Mouse (Mus musculus) bone marrow macrophage, adult 2 months (primary cell): Measurements from ENCODE around the gene Rere. TPM values are rescaled to one million over a fixed set of nuclear protein-coding genes. Genes with fewer than 3 reads are reported as not detected.

Experiments used
- H3K27ac ChIP-seq: 2 replicates; pipeline ENCODE4 v1.5.1; 2012; ENCODE audit warnings: low read depth, low read length; ENCODE audit not compliant: insufficient read depth
- H3K4me1 ChIP-seq: 2 replicates; pipeline ENCODE4 v1.6.1; 2012; ENCODE audit warnings: low read length; ENCODE audit not compliant: control insufficient read depth, insufficient read depth
- H3K4me3 ChIP-seq: 2 replicates; pipeline ENCODE4 v1.5.1; 2012; ENCODE audit warnings: mild to moderate bottlenecking, low read length, moderate library complexity; ENCODE audit not compliant: insufficient read depth
- CTCF ChIP-seq: IDR thresholded peaks from 2 replicates; pipeline ENCODE4 v1.5.1; 2012; ENCODE audit warnings: low read depth, mild to moderate bottlenecking, low read length, moderate library complexity
- POLR2A ChIP-seq: IDR thresholded peaks from 2 replicates; pipeline ENCODE4 v1.6.1; 2012; ENCODE audit warnings: mild to moderate bottlenecking, low read depth, low read length, borderline replicate concordance
- polyA plus RNA-seq: library from polyadenylated mRNA; stranded (reverse); fragments of >200 nt; gene quantifications from 2 replicates; pipeline ENCODE4 v1.2.4, GENCODE M21; 2012; ENCODE audit not compliant: missing spikeins, insufficient read depth, insufficient read length

Gene Rere
- polyA plus RNA-seq, 1 experiment: 90.2 TPM

GRCm38 (mm10) chr4:150306701-150307100 is 25.3 kb downstream of the Rere start:
- TF ChIP-seq CTCF: no peak
- TF ChIP-seq POLR2A: no peak
- Histone ChIP-seq H3K4me3 (no peak overlapping the region), H3K27ac (no peak overlapping the region), H3K4me1 (no peaks in the 10 kb centered on the region)

- no peak for TF ChIP-seq CTCF
- TF ChIP-seq POLR2A: no peak
- no peak overlapping the region for H3K4me3 ChIP-seq
- no peak overlapping the region for H3K27ac ChIP-seq
- H3K4me1 ChIP-seq: no peaks in the 10 kb centered on the region
Observed at GRCm38 (mm10) chr4:150307226-150307625, 25.8 kb downstream of the Rere start.

- TF ChIP-seq POLR2A (no peak), CTCF (no peak)
- H3K27ac ChIP-seq: no peak overlapping the region
- H3K4me3 ChIP-seq: no peak overlapping the region
- H3K4me1 ChIP-seq: no peaks in the 10 kb centered on the region; the same call in 1 of the 2 replicates
Observed at GRCm38 (mm10) chr4:150311431-150311830, 30.0 kb downstream of the Rere start.

GRCm38 (mm10) chr4:150312646-150313045 is 31.2 kb downstream of the Rere start:
- peaks cover 2% of the 10 kb centered on the region; the same call in 1 of the 2 replicates for H3K4me1 ChIP-seq
- TF ChIP-seq POLR2A (no peak), CTCF (no peak)
- no peak overlapping the region for H3K27ac ChIP-seq
- no peak overlapping the region for H3K4me3 ChIP-seq

- H3K4me1 ChIP-seq: peaks cover 2% of the 10 kb centered on the region; the same call in 1 of the 2 replicates
- no peak for TF ChIP-seq CTCF
- TF ChIP-seq POLR2A: no peak
Observed at GRCm38 (mm10) chr4:150315301-150315700, 33.9 kb downstream of the Rere start.

GRCm38 (mm10) chr4:150316546-150316945 is 35.1 kb downstream of the Rere start:
- Histone ChIP-seq H3K27ac (no peak overlapping the region), H3K4me3 (no peak overlapping the region), H3K4me1 (peaks cover 2% of the 10 kb centered on the region; the same call in 1 of the 2 replicates)
- TF ChIP-seq CTCF (no peak), POLR2A (no peak)

More at GRCm38 (mm10) chr4:150315301-150315700, 33.9 kb downstream of the Rere start:
- H3K4me3 ChIP-seq: no peak overlapping the region
- no peak overlapping the region for H3K27ac ChIP-seq

GRCm38 (mm10) chr4:150325046-150325801 is 43.8 kb downstream of the Rere start:
- Histone ChIP-seq H3K4me3 (no peak overlapping the region), H3K4me1 (peaks cover 7% of the 10 kb centered on the region), H3K27ac (no peak overlapping the region)
- TF ChIP-seq POLR2A (no peak), CTCF (no peak)

- Histone ChIP-seq H3K4me1 (peaks cover 7% of the 10 kb centered on the region), H3K27ac (no peak overlapping the region), H3K4me3 (no peak overlapping the region)
- TF ChIP-seq CTCF (no peak), POLR2A (no peak)
Observed at GRCm38 (mm10) chr4:150326005-150326404, 44.6 kb downstream of the Rere start.

GRCm38 (mm10) chr4:150327476-150327875 is 46.0 kb downstream of the Rere start:
- H3K27ac ChIP-seq: no peak overlapping the region

GRCm38 (mm10) chr4:150333927-150334682 is 52.7 kb downstream of the Rere start:
- no peak overlapping the region for H3K4me3 ChIP-seq
- peaks cover 3% of the 10 kb centered on the region; the same call in 1 of the 2 replicates for H3K4me1 ChIP-seq
- no peak overlapping the region for H3K27ac ChIP-seq
- TF ChIP-seq POLR2A (no peak), CTCF (no peak)

More at GRCm38 (mm10) chr4:150327476-150327875, 46.0 kb downstream of the Rere start:
- Histone ChIP-seq H3K4me1 (peaks cover 7% of the 10 kb centered on the region), H3K4me3 (no peak overlapping the region)
- TF ChIP-seq POLR2A (no peak), CTCF (no peak)
